Mouse (Mus musculus): ENCODE measurements around the gene Zfhx2. TPM values are rescaled to one million over a fixed set of nuclear protein-coding genes. Genes with fewer than 3 reads are reported as not detected.

Gene Zfhx2
- polyA plus RNA-seq, 1 experiment from 2014 or later = 3.8 TPM

- Histone ChIP-seq H3K9ac (ENCODE audit: low read length) (no peak within 1 kb of the TSS), H3K4me1 (replicated peaks; ENCODE audit: control insufficient read depth, insufficient read depth, low read length) (peaks cover 24% of the 10 kb centered on the region), H3K9me3 (ENCODE audit: control insufficient read depth, low read length) (no peaks in the 10 kb centered on the region), H3K4me3 (ENCODE audit: low read length) (no peak within 1 kb of the TSS; the same call in 1 of the 2 replicates), H3K36me3 (ENCODE audit: control insufficient read depth, insufficient read depth, low read length) (no peaks in the 10 kb centered on the region), H3K4me2 (ENCODE audit: low read depth, low read length) (peak within 1 kb of the TSS; percentile 88), H3K27ac (ENCODE audit: low read length) (no peak within 1 kb of the TSS), H3K27me3 (ENCODE audit: control insufficient read depth, insufficient read depth, low read depth, low read length) (peaks cover 47% of the 10 kb centered on the region)
- ATAC-seq (ENCODE audit: low read depth) = no peak
- 6% methylated on average over 21 of the region's 21 CpGs for WGBS
Measured at GRCm38 (mm10) chr14:55116425-55117200, 24.5 kb upstream of the Zfhx2 start, which contains the start of gene Jph4. Gene Jph4 (minus strand): TSS chr14:55116935.

DNA sequence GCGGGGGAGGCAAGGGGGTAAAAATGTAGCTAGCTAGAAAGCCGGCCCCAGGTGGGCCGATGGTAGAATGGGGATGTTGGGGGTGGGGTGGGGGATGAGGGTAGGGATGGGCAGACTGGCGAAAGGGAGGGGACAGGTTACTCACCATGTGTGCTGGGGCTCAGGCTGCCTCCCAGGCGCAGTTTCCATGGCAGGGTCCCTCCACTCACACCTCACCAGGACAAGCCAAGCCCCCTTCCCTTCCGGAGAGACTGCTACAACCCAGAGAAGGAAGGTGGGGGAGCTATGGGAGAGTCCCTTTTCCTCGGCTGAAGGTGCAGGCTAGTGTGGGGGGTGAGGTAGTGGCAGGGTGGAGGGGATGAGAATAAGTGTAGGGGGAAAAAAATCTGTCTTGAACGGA is 23.7 kb upstream of the Zfhx2 start:
- Histone ChIP-seq H3K27me3 (ENCODE audit: control insufficient read depth, insufficient read depth, low read depth, low read length) (peaks cover 52% of the 10 kb centered on the region), H3K4me2 (ENCODE audit: low read depth, low read length) (peak overlapping the region; percentile 88; the same call in 1 of the 2 replicates), H3K27ac (ENCODE audit: low read length) (no peak overlapping the region), H3K36me3 (ENCODE audit: control insufficient read depth, insufficient read depth, low read length) (no peaks in the 10 kb centered on the region), H3K9ac (ENCODE audit: low read length) (no peak overlapping the region), H3K4me3 (ENCODE audit: low read length) (peak overlapping the region; percentile 58; the same call in 1 of the 2 replicates), H3K9me3 (ENCODE audit: control insufficient read depth, low read length) (no peaks in the 10 kb centered on the region), H3K4me1 (replicated peaks; ENCODE audit: control insufficient read depth, insufficient read depth, low read length) (peaks cover 24% of the 10 kb centered on the region)
- no peak for ATAC-seq (ENCODE audit: low read depth)
- WGBS = under 1% methylated on average over 8 of the region's 8 CpGs

GRCm38 (mm10) chr14:55114759-55115701 is 22.9 kb upstream of the Zfhx2 start:
- Histone ChIP-seq H3K27ac (ENCODE audit: low read length) (no peak overlapping the region), H3K9me3 (ENCODE audit: control insufficient read depth, low read length) (no peaks in the 10 kb centered on the region), H3K27me3 (ENCODE audit: control insufficient read depth, insufficient read depth, low read depth, low read length) (peaks cover 60% of the 10 kb centered on the region), H3K36me3 (ENCODE audit: control insufficient read depth, insufficient read depth, low read length) (no peaks in the 10 kb centered on the region), H3K4me2 (ENCODE audit: low read depth, low read length) (peak overlapping the region; percentile 88), H3K9ac (ENCODE audit: low read length) (peak overlapping the region; percentile 60), H3K4me1 (replicated peaks; ENCODE audit: control insufficient read depth, insufficient read depth, low read length) (peaks cover 24% of the 10 kb centered on the region), H3K4me3 (ENCODE audit: low read length) (peak overlapping the region; percentile 58)
- peak; percentile 70 for ATAC-seq (ENCODE audit: low read depth)
- 1% methylated on average over 69 of the region's 78 CpGs for WGBS

DNA sequence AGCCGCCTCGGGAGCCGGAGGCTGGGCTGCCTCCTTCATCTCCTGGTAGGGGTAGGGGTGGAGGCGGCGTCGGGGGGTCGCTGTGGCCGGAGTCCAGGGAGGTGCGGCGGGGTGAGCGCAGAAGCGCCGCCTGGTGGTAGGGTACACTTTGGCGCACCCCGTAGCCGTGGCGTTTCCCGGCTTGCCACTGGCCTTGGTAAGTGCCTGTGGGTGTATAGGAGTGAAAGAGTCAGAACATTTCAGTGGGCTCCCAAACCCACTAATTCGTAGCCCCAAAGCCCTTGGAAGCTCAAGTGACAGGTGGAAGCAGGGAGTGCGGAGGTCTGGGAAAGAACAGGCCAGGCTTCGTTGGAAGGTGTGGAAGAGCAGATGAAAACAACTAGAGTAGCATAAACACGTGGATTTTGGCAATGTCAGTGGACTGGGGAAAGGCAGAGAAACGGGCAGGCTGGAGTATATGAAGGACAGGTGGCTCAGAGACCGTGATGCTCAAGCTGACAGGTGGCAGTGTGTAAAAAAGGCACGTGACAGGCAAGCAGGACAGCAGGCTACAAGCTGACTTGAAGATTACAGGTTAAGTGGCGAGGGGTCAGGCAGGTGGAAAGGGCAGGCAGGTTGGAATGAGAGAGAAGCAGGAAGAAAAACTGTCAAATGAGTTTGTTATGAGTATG is 22.0 kb upstream of the Zfhx2 start:
- Histone ChIP-seq H3K27ac (ENCODE audit: low read length) (no peak overlapping the region), H3K4me1 (replicated peaks; ENCODE audit: control insufficient read depth, insufficient read depth, low read length) (peaks cover 24% of the 10 kb centered on the region), H3K36me3 (ENCODE audit: control insufficient read depth, insufficient read depth, low read length) (no peaks in the 10 kb centered on the region), H3K4me2 (ENCODE audit: low read depth, low read length) (peak overlapping the region; percentile 88), H3K9ac (ENCODE audit: low read length) (no peak overlapping the region; the same call in 1 of the 2 replicates), H3K9me3 (ENCODE audit: control insufficient read depth, low read length) (no peaks in the 10 kb centered on the region), H3K4me3 (ENCODE audit: low read length) (peak overlapping the region; percentile 58), H3K27me3 (ENCODE audit: control insufficient read depth, insufficient read depth, low read depth, low read length) (peaks cover 68% of the 10 kb centered on the region)
- 6% methylated on average over 26 of the region's 26 CpGs for WGBS
- ATAC-seq (ENCODE audit: low read depth) = no peak

DNA sequence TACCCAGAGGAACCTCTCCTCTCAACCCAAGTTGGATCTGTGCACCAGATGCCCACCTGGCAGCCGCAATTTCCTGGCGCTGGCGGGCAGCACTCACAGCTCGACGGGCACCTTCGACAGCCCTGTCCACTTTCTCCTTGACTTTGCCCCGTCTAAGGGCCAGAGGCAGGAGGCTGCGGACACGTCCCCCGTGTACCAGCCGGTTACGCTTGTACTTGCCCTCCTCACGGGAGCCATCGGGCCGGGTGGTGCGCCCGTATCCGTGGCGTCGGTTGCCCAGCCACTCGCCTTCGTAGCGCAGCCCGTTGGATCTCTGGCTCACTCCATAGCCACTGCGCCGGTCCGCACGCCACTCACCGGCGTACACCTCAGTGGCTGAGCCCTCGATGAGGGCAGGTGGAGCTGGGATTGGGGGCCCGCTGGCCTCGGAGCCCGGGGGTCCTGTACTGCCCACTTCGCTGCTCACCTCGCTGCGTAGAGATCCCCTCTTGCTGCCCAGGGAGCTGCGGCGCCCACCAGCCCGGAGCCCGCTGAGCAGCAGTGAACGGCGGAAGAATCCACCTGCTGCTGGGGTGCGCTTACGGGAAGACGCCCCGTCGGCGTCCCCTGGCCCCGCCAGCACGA is 21.3 kb upstream of the Zfhx2 start:
- Histone ChIP-seq H3K9ac (ENCODE audit: low read length) (no peak overlapping the region), H3K27ac (ENCODE audit: low read length) (no peak overlapping the region), H3K4me3 (ENCODE audit: low read length) (no peak overlapping the region), H3K36me3 (ENCODE audit: control insufficient read depth, insufficient read depth, low read length) (no peaks in the 10 kb centered on the region), H3K27me3 (ENCODE audit: control insufficient read depth, insufficient read depth, low read depth, low read length) (peaks cover 69% of the 10 kb centered on the region), H3K9me3 (ENCODE audit: control insufficient read depth, low read length) (no peaks in the 10 kb centered on the region), H3K4me2 (ENCODE audit: low read depth, low read length) (no peak overlapping the region), H3K4me1 (replicated peaks; ENCODE audit: control insufficient read depth, insufficient read depth, low read length) (peaks cover 24% of the 10 kb centered on the region)
- WGBS = 56% methylated on average over 51 of the region's 51 CpGs
- no peak for ATAC-seq (ENCODE audit: low read depth)

DNA sequence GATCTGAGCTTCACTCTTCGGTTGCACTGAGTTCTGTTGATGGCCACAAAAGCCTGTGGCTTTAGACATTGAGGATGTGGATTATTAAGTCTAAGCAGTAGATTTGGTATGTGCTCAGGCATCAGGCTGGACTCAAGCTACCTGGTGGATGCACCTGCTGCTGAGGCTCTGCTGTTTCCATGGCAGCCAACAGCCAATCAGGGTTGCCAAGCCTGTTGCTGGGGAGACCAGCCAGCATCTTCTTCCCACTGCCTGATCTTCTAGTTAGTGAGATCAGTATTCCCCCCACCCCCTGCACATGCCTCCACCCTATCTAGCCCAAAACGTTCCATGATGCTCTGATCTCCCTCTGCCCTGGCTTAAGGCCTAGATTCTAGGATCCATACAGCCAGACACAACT is 19.6 kb upstream of the Zfhx2 start:
- H3K4me1 ChIP-seq (replicated peaks; ENCODE audit: control insufficient read depth, insufficient read depth, low read length) = peaks cover 24% of the 10 kb centered on the region
- H3K9me3 ChIP-seq (ENCODE audit: control insufficient read depth, low read length) = no peaks in the 10 kb centered on the region
- no peak overlapping the region for H3K27ac ChIP-seq (ENCODE audit: low read length)
- no peak overlapping the region for H3K4me2 ChIP-seq (ENCODE audit: low read depth, low read length)
- H3K4me3 ChIP-seq (ENCODE audit: low read length) = no peak overlapping the region
- no peak overlapping the region for H3K9ac ChIP-seq (ENCODE audit: low read length)
- 64% methylated on average over 2 of the region's 2 CpGs for WGBS
- ATAC-seq (ENCODE audit: low read depth) = no peak
- H3K27me3 ChIP-seq (ENCODE audit: control insufficient read depth, insufficient read depth, low read depth, low read length) = peaks cover 62% of the 10 kb centered on the region
- H3K36me3 ChIP-seq (ENCODE audit: control insufficient read depth, insufficient read depth, low read length) = no peaks in the 10 kb centered on the region

DNA sequence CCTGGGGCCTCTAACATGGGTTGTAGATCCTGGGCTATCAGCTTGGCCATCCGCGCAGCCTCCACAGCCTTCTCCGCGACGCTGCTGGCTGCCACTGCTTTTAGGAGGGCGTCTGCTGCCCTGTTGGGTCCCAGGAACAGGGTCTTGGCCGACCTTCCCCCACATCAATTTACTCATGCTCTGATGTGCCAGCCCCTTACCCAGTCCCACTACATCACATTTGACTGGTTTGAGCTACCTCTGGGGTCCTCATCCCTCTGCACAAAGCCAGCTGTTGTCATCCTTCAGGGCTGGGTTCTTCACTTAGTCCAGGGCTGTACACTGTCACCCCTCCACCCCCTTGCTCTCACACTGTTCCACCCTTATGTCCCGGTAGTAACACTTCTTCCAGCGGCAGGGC is 18.0 kb upstream of the Zfhx2 start:
- H3K9me3 ChIP-seq (ENCODE audit: control insufficient read depth, low read length) = no peaks in the 10 kb centered on the region
- no peak overlapping the region for H3K27ac ChIP-seq (ENCODE audit: low read length)
- peaks cover 49% of the 10 kb centered on the region for H3K27me3 ChIP-seq (ENCODE audit: control insufficient read depth, insufficient read depth, low read depth, low read length)
- peaks cover 19% of the 10 kb centered on the region for H3K4me1 ChIP-seq (replicated peaks; ENCODE audit: control insufficient read depth, insufficient read depth, low read length)
- no peak overlapping the region for H3K4me3 ChIP-seq (ENCODE audit: low read length)
- H3K9ac ChIP-seq (ENCODE audit: low read length) = no peak overlapping the region
- H3K36me3 ChIP-seq (ENCODE audit: control insufficient read depth, insufficient read depth, low read length) = no peaks in the 10 kb centered on the region
- WGBS = 27% methylated on average over 9 of the region's 9 CpGs
- no peak for ATAC-seq (ENCODE audit: low read depth)
- no peak overlapping the region for H3K4me2 ChIP-seq (ENCODE audit: low read depth, low read length)

DNA sequence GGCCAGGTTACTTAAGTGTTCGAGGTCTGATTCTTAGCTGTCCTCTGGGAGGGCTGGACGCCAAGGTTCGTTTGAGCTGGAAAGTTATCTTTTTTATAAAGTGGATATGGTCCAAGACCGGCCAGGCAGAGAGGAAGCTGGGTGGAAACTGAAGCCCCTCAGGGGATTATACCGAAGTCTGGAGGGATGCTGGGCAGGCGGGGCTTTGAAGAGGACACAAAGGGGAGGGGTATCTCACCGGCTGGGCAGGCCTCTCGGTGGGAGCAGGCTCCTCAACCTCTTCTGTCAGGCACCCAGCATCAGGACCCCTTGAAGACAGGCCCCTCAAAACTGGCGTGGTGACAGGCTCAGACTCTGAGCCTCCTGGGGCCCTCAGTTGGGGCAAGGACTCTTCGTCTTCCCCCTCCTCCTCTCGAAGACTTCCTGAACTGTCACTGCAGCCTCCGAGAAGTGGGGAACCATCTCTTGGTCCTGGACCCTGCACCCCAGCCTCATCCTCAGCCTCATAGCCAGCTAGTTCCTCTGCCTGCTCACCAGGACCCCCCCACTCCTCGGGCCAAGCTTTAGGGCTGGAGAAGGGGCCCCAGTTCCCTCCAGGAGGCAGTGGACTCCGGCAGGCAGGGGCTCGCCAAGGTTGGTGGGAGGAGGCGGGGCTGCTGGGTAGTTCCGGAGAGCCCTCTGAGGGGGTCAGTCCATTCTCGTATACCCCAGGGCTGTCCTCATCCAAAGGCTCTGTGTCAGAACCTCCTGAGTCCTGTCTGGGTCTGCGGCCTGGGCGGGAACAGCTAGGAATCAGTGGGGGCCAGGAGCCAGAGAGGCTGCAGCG is 17.1 kb upstream of the Zfhx2 start:
- no peaks in the 10 kb centered on the region for H3K36me3 ChIP-seq (ENCODE audit: control insufficient read depth, insufficient read depth, low read length)
- H3K4me2 ChIP-seq (ENCODE audit: low read depth, low read length) = no peak overlapping the region
- H3K9me3 ChIP-seq (ENCODE audit: control insufficient read depth, low read length) = no peaks in the 10 kb centered on the region
- no peak for ATAC-seq (ENCODE audit: low read depth)
- H3K4me1 ChIP-seq (replicated peaks; ENCODE audit: control insufficient read depth, insufficient read depth, low read length) = peaks cover 11% of the 10 kb centered on the region
- no peak overlapping the region for H3K4me3 ChIP-seq (ENCODE audit: low read length)
- H3K27ac ChIP-seq (ENCODE audit: low read length) = no peak overlapping the region
- H3K27me3 ChIP-seq (ENCODE audit: control insufficient read depth, insufficient read depth, low read depth, low read length) = peaks cover 42% of the 10 kb centered on the region
- 13% methylated on average over 20 of the region's 21 CpGs for WGBS
- no peak overlapping the region for H3K9ac ChIP-seq (ENCODE audit: low read length)
